Mouse (Mus musculus) erythroblast, embryonic 14.5 days (primary cell): Measurements from ENCODE around the gene Sept1.

Source experiments
- GATA1 ChIP-seq: IDR thresholded peaks from 2 replicates; pipeline ENCODE4 v1.6.1; 2012; ENCODE audit warnings: low read length, inconsistent platforms, mixed read lengths
- TAL1 ChIP-seq: IDR thresholded peaks from 3 replicates; pipeline ENCODE4 v1.6.1; 2012; ENCODE audit warnings: low read length, inconsistent platforms, mixed read lengths

GRCm38 (mm10) chr7:127220440-127220839 is 12.5 kb downstream of the Sept1 start:
- TF ChIP-seq GATA1 (no peak), TAL1 (no peak)
